Mouse (Mus musculus) right cerebral cortex, postnatal 36 days (tissue): ENCODE measurements around the gene S100a3.

Experiments used
- DNase-seq, 2 experiments: peaks; one replicate each; pipeline ENCODE4 v3.0.0; 2022; ENCODE audit warnings: low spot score in 2 of 2, mixed read lengths in 1 of 2

S100a3 gene

GRCm38 (mm10) chr3:90626266-90627021 lies 66.1 kb downstream of the S100a3 start:
- no peak for DNase-seq

GRCm38 (mm10) chr3:90627366-90627765 lies 67.0 kb downstream of the S100a3 start:
- DNase-seq, result no peak

- DNase-seq, result no peak
Measured at GRCm38 (mm10) chr3:90627807-90628206, 67.4 kb downstream of the S100a3 start.

- DNase-seq, result no peak
Measured at GRCm38 (mm10) chr3:90629298-90629697, 68.9 kb downstream of the S100a3 start.

- no peak for DNase-seq
Measured at GRCm38 (mm10) chr3:90631984-90632383, 71.6 kb downstream of the S100a3 start.

GRCm38 (mm10) chr3:90638511-90639275 lies 78.3 kb downstream of the S100a3 start:
- no peak for DNase-seq

GRCm38 (mm10) chr3:90639511-90640154 lies 79.3 kb downstream of the S100a3 start:
- no peak for DNase-seq

- DNase-seq, result no peak
Measured at GRCm38 (mm10) chr3:90640981-90641380, 80.6 kb downstream of the S100a3 start.

- DNase-seq, result no peak
Measured at GRCm38 (mm10) chr3:90644220-90644619, 83.8 kb downstream of the S100a3 start.

- DNase-seq, result no peak
Measured at GRCm38 (mm10) chr3:90647291-90647690, 86.9 kb downstream of the S100a3 start.

- peak in 1 of 2 experiments; percentile 27 for DNase-seq
Measured at GRCm38 (mm10) chr3:90648981-90649380, 88.6 kb downstream of the S100a3 start.

- no peak for DNase-seq
Measured at GRCm38 (mm10) chr3:90649832-90650231, 89.5 kb downstream of the S100a3 start.
